Mouse (Mus musculus) kidney, adult 2 months (tissue): Measurements from ENCODE around the gene Gadd45g.

Source experiments
- CTCF ChIP-seq: fragments of 200-500 bp; conservative IDR thresholded peaks from 2 replicates; pipeline ENCODE4 v1.5.1; 2011; ENCODE audit warnings: low read depth, mild to moderate bottlenecking, control low read depth, low read length, moderate library complexity, mixed read lengths; ENCODE audit not compliant: insufficient read depth, insufficient read length
- POLR2A ChIP-seq: fragments of 200-500 bp; IDR thresholded peaks from one replicate; pipeline ENCODE4 v1.6.1; 2011; ENCODE audit warnings: low read depth, low read length, control low read depth

DNA sequence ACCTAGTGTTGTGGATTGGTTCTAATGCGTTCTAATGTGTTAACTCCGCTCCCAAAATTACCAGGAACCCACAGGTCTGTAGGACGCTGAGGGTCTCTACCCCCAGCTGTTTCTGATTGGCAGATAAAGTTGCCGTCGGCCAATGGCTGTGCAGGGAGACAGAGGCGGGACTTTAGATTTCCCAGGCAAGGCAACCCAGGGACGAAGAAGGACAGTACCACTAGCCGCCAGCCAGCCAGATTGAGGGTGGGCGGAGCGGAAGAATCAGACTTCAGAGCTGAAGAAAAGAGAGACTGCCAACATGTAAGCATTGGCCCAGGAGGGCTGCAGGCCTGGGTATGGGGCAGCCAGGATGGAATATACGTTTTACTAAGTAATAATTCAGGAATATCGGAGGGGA is 38.3 kb upstream of the Gadd45g start:
- TF ChIP-seq POLR2A (no peak), CTCF (no peak)
